Mouse (Mus musculus) inflammation-experienced regulatory T-cells (primary cell): ENCODE data around the gene Pcsk4. TPM values are rescaled to one million over a fixed set of nuclear protein-coding genes. Genes with fewer than 3 reads are reported as not detected.

ENCODE experiments used
- polyA plus RNA-seq, 2 experiments: library from polyadenylated mRNA; unstranded; fragments of 100-300 nt; shearing (Covaris generic); gene quantifications; one replicate each; pipeline ENCODE4 v1.2.1; 2017

The Pcsk4 gene
- polyA plus RNA-seq, result 10 to 100 TPM; 20.4 to 20.8 TPM

DNA sequence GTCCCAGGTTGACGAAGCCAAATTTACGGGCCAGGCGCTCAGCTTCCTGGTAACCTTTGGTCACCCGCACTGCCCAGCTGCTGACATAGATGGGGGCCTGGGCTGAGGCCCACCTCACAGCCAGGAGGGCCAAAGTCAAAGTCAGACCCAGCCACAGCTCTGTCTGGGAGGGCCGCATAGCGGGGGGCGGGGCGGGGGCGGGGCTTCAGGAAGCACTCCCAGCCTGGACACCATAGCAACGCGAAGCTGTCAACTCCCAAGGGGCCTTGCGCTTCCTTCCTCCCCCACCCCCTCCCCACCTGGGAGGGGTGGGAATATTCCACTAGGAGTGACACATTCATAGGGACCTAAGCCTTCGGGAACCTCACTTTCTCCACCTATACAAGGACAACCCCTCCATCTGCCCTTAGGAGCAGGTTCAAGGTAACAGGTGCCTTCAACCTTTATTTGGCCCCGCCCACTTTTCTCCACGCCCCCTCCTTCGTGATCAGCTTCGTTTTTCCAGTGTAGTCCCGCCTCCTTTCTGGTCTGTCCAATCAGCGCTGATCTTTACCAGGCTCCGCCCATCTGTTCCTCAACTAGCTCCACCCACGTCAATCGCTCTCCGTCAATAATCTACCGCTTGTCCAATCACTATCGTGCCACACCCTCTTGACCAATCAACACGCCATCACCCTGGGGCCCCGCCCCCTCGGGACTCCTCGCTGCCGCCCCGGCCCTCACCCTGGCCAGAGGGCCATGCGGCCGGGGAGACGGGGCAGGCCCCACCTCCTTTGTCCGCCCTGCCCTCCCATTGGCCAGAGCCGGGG lies at the start of gene Pcsk4, which contains the start of gene Reep6:
Pcsk4 (minus strand) TSS at position 226 of the 809 bp plus-strand sequence.
Reep6 (plus strand) TSS at position 681 of the 809 bp plus-strand sequence.

GRCm38 (mm10) chr10:80356001-80356682 lies 26.8 kb upstream of the Pcsk4 start, which contains the start of gene Plk5:
Plk5 (plus strand) TSS chr10:80356459.

DNA sequence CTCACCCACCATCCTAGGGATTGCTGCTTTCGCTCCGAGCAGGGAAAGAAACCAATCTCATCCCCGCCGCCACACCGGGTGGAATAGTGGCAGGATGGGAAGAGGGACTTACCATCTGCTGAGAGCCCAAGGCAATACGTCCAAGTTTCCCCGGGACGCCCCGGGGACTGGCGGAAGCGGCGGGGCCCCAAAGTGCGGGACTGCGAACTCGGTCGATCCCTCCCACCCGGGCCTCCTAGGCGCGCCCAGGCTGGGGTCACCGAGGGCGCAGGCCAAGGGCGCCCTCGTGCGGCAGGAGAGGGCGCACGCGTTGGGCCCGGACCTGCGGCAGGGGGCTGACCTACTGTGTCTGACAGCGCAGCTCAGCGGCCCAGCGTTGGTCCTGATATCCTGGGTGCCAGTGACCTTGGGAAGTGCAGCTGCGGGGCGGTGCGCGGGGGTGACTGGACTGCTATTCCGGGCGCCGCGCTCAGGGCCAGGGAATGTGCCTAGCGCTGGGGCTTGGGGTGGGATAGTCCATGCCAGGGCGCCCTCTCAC lies 19.0 kb upstream of the Pcsk4 start, which contains the start of gene Adamtsl5:
Adamtsl5 (minus strand) TSS at position 169 of the 538 bp plus-strand sequence.

DNA sequence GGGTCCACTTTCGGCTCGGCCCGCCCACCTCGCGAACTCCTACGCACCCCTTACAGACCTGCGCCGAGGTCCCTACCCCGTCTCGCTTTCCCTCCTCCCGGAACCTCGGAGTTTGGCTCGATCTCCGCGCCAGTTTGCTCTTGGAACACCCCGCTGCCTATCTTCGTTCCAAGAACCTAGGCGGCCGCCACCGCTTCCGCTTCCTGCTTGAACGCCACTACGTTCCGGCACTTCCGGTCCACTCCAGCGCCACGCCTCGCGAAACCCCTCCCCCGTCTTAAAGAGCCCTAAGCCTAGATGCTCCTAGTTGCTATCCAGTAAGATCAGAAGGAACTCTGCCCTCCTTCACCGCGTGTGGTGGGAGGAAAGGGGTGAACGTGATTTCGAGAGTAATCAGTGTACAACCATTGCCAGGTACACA lies 8.9 kb downstream of the Pcsk4 start, which contains the start of gene 2310011J03Rik:
2310011J03Rik (minus strand) TSS at position 198 of the 421 bp plus-strand sequence.

GRCm38 (mm10) chr10:80295618-80296425 lies 33.5 kb downstream of the Pcsk4 start, which contains the start of gene Apc2:
Apc2 (plus strand) TSS chr10:80295977.

DNA sequence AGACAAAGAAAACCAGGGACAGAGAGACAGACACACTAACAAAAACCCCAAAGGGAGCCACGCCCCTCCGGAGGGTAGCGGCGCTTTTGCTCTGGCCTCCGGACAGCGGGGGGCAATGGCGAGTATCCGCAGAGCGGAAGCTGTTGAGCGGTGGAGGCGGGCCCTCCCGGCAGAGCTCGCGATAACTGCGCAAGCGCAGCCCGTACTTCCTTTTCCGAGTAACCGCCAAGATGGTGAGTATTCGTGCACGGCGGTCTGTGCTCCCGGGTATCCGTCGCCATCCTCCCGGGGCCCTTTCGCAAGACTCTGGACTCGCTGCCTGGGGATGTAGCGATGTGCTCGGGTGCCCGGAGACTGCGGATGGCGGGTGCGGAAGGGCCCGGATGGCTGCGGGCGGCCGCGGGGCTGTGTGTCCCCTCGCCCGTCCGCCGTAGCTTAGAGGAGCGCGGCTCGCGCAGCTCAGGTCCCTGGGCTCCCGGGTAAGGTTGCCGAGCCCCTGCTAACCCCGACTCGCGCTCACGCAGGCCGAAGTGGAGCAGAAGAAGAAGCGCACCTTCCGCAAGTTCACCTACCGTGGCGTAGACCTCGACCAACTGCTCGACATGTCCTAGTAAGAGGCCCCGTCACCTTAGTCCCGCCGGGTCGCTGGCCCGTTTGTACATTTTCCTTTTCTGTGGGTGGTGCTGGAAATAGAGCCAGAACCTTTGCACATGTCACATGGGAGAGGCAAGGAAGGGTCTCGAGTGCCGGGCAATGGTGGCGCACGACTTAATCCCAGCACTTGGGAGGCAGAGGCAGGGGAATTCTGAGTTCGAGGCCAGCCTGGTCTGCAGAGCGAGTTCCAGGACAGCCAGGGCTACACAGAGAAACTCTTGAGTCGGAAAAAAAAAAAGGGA lies 36.8 kb downstream of the Pcsk4 start, which contains the start of gene Rps15:
Rps15 (plus strand) TSS at position 203 of the 896 bp plus-strand sequence.

Other genes with a start within 250 kb of the Pcsk4 start
- gene Sbno2, start 223.9 kb downstream of the Pcsk4 start, polyA plus RNA-seq, result 10 to 100 TPM; 60.6 to 60.7 TPM
- 10 to 100 TPM; 27.4 to 49.1 TPM for gene Stk11, start 213.7 kb downstream of the Pcsk4 start, polyA plus RNA-seq
- gene Atp5d, start 190.9 kb downstream of the Pcsk4 start, polyA plus RNA-seq, result 100 to 1,000 TPM; 349 to 389 TPM
- gene Cbarp, start 188.7 kb downstream of the Pcsk4 start, polyA plus RNA-seq, result 1 to 10 TPM; 2.3 to 2.4 TPM
- 1 to 10 TPM; 5.0 to 9.6 TPM for gene Midn, start 181.2 kb downstream of the Pcsk4 start, polyA plus RNA-seq
- gene Cirbp, start 163.5 kb downstream of the Pcsk4 start, polyA plus RNA-seq, result 100 to 1,000 TPM; 177 to 200 TPM
- gene 1600002K03Rik, start 156.6 kb downstream of the Pcsk4 start, polyA plus RNA-seq, result 10 to 100 TPM; 21.4 to 25.0 TPM
- under 1 TPM; 0.27 to 0.99 TPM for gene Efna2, start 150.0 kb downstream of the Pcsk4 start, polyA plus RNA-seq
- gene Mum1, start 103.1 kb downstream of the Pcsk4 start, polyA plus RNA-seq, result 100 to 1,000 TPM; 117 to 134 TPM
- gene Ndufs7, start 80.4 kb downstream of the Pcsk4 start, polyA plus RNA-seq, result 100 to 1,000 TPM; 244 to 267 TPM
- under 1 TPM in 1 of 2 experiments, not detected in 1; 0.99 TPM for gene Gamt, start 68.5 kb downstream of the Pcsk4 start, polyA plus RNA-seq
- 10 to 100 TPM; 78.7 to 80.6 TPM for gene Dazap1, start 68.0 kb downstream of the Pcsk4 start, polyA plus RNA-seq
- 100 to 1,000 TPM; 686 to 721 TPM for gene Rps15, start 37.0 kb downstream of the Pcsk4 start, polyA plus RNA-seq
- gene Apc2, start 33.5 kb downstream of the Pcsk4 start, polyA plus RNA-seq, result under 1 TPM; 0.14 to 0.56 TPM
- 10 to 100 TPM; 67.3 to 70.0 TPM for gene 2310011J03Rik, start 9.0 kb downstream of the Pcsk4 start, polyA plus RNA-seq
- gene Reep6, start 455 bp upstream of the Pcsk4 start, polyA plus RNA-seq, result 1 to 10 TPM in 1 of 2 experiments, under 1 TPM in 1; 0.18 to 1.7 TPM
- under 1 TPM; 0.46 to 0.95 TPM for gene Adamtsl5, start 18.9 kb upstream of the Pcsk4 start, polyA plus RNA-seq
- gene Plk5, start 27.0 kb upstream of the Pcsk4 start, polyA plus RNA-seq, result not detected
- 1 to 10 TPM; 6.6 to 7.5 TPM for gene Mex3d, start 58.2 kb upstream of the Pcsk4 start, polyA plus RNA-seq
- gene Mbd3, start 70.1 kb upstream of the Pcsk4 start, polyA plus RNA-seq, result 100 to 1,000 TPM; 174 to 191 TPM
- 100 to 1,000 TPM; 185 to 241 TPM for gene Uqcr11, start 77.3 kb upstream of the Pcsk4 start, polyA plus RNA-seq
- 100 to 1,000 TPM; 105 to 121 TPM for gene Tcf3, start 104.1 kb upstream of the Pcsk4 start, polyA plus RNA-seq
- gene Onecut3, start 165.3 kb upstream of the Pcsk4 start, polyA plus RNA-seq, result under 1 TPM; 0.05 to 0.23 TPM
- gene Atp8b3, start 209.6 kb upstream of the Pcsk4 start, polyA plus RNA-seq, result under 1 TPM; 0.06 to 0.73 TPM
- gene Rexo1, start 232.1 kb upstream of the Pcsk4 start, polyA plus RNA-seq, result 10 to 100 TPM; 49.1 to 59.0 TPM
- 10 to 100 TPM in 1 of 2 experiments, 1 to 10 TPM in 1; 9.0 to 14.4 TPM for gene Klf16, start 247.8 kb upstream of the Pcsk4 start, polyA plus RNA-seq